Mouse (Mus musculus) hindbrain, embryonic 15.5 days (tissue): ENCODE results near the gene Zbtb20. TPM values are rescaled to one million over a fixed set of nuclear protein-coding genes. Genes with fewer than 3 reads are reported as not detected.
A peak's percentile ranks its signal among the peaks of the same experiment; 100 is the strongest.

Experiments
- ATAC-seq: fragments of 200-750 bp; cut with Nextera tagmentation; 2 replicates; pipeline ENCODE4 v1.8.0; 2017; ENCODE audit warnings: low read depth, moderate number of reproducible peaks, moderate TSS enrichment; ENCODE audit not compliant: low FRiP score
- H3K27ac ChIP-seq: fragments of 300-500 bp; sonication (generic); replicated peaks from 2 replicates; pipeline ENCODE4 v1.5.1; 2015; ENCODE audit warnings: mild to moderate bottlenecking, inconsistent platforms
- H3K27me3 ChIP-seq: fragments of 300-500 bp; sonication (generic); 2 replicates; pipeline ENCODE4 v1.6.1; 2015; ENCODE audit warnings: control low read depth, inconsistent platforms
- H3K36me3 ChIP-seq: fragments of 300-500 bp; sonication (generic); 2 replicates; pipeline ENCODE4 v1.6.1; 2015; ENCODE audit warnings: control low read depth, inconsistent platforms
- H3K4me1 ChIP-seq: fragments of 300-500 bp; sonication (generic); replicated peaks from 2 replicates; pipeline ENCODE4 v1.6.1; 2015; ENCODE audit warnings: control low read depth, inconsistent platforms
- H3K4me2 ChIP-seq: fragments of 300-500 bp; sonication (generic); 2 replicates; pipeline ENCODE4 v1.6.1; 2015; ENCODE audit warnings: moderate library complexity, mild to moderate bottlenecking, inconsistent platforms
- H3K4me3 ChIP-seq: fragments of 300-500 bp; sonication (generic); 2 replicates; pipeline ENCODE4 v1.5.1; 2015; ENCODE audit warnings: mild to moderate bottlenecking, inconsistent platforms
- H3K9ac ChIP-seq: fragments of 300-500 bp; sonication (generic); 2 replicates; pipeline ENCODE4 v1.6.1; 2015; ENCODE audit warnings: inconsistent platforms
- H3K9me3 ChIP-seq: fragments of 300-500 bp; sonication (generic); 2 replicates; pipeline ENCODE4 v1.6.1; 2016; ENCODE audit warnings: control low read depth, inconsistent platforms
- WGBS: fragments of 180-500 bp; shearing (Covaris S2); methylation state at CpG from one replicate; pipeline ENCODE4 v1.1.7; 2015; 5-methylcytosine and 5-hydroxymethylcytosine counted together
- polyA plus RNA-seq: library from polyadenylated mRNA; unstranded; fragments of >200 nt; fragmentation: Nextera tagmentation; extraction: Ambion mirVana; gene quantifications from 2 replicates; pipeline ENCODE4 v1.2.1, GENCODE M21; 2015

The Zbtb20 gene
- polyA plus RNA-seq, 1 experiment from 2014 or later = 60.9 TPM

DNA sequence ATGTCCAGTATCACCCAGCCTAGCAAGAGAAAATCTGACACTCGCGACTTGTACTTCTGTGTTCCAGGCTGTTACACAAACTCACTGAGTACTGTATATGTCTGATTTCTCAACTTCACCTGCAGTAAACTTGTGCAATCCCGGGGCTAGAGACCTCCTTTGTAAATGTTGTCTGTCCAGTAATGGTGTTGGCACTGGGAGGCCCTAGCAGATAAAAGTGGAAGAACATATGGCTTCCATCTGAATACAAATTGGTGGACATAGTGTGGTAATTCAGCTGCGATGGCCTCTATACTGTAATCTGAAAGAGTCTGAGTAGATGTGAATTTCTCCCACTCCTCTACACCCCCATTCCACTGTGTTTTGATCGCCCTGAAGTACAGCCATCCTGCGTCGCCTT, 359.6 kb downstream of the Zbtb20 start:
- Histone ChIP-seq H3K36me3 (no peaks in the 10 kb centered on the region), H3K27me3 (no peaks in the 10 kb centered on the region), H3K4me1 (0 out of 2 replicates have a peak, but pooled peaks cover 5% of the 10 kb centered on the region), H3K9ac (no peak overlapping the region), H3K9me3 (no peaks in the 10 kb centered on the region), H3K4me3 (no peak overlapping the region), H3K27ac (no peak overlapping the region), H3K4me2 (no peak overlapping the region)
- no peak for ATAC-seq
- 62% methylated on average over 7 of the region's 7 CpGs for WGBS

DNA sequence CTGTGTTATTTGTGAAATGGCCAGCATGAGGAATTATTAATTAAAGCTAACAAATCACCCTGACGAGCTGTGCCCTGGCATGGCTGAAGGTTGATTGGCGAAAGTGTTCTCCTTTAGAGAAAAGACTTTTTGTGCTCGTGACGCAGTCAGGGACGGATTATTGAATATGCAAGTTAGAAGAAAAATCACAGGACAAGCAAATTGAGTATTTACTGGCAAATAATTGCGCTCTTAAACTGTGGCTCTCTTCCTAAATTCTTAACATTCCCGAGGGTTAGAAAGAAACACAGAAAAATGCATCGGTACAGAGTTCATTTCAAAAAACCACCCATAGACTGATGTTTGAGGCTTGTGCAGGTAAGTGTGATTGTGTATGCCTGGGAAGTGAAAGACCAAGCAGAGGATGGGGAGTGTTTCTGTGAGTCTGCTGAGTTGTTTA, 360.1 kb downstream of the Zbtb20 start:
- no peaks in the 10 kb centered on the region for H3K9me3 ChIP-seq
- 58% methylated on average over 8 of the region's 8 CpGs for WGBS
- H3K27me3 ChIP-seq = no peaks in the 10 kb centered on the region
- H3K4me1 ChIP-seq = 0 out of 2 replicates have a peak, but pooled peaks cover 5% of the 10 kb centered on the region
- ATAC-seq = no peak
- no peak overlapping the region for H3K4me2 ChIP-seq
- no peak overlapping the region for H3K9ac ChIP-seq
- H3K36me3 ChIP-seq = no peaks in the 10 kb centered on the region
- H3K4me3 ChIP-seq = no peak overlapping the region
- H3K27ac ChIP-seq = 0 out of 2 replicates have a peak overlapping the region, but pooled peaks have one; percentile 15

GRCm38 (mm10) chr16:43237551-43237950, 361.9 kb downstream of the Zbtb20 start:
- no peak overlapping the region for H3K4me2 ChIP-seq
- no peaks in the 10 kb centered on the region for H3K36me3 ChIP-seq
- no peaks in the 10 kb centered on the region for H3K27me3 ChIP-seq
- no peak overlapping the region for H3K9ac ChIP-seq
- 84% methylated on average over 2 of the region's 2 CpGs for WGBS
- no peaks in the 10 kb centered on the region for H3K9me3 ChIP-seq
- no peak overlapping the region for H3K4me3 ChIP-seq
- 0 out of 2 replicates have a peak, but pooled peaks cover 5% of the 10 kb centered on the region for H3K4me1 ChIP-seq
- no peak for ATAC-seq
- H3K27ac ChIP-seq = no peak overlapping the region

GRCm38 (mm10) chr16:43247026-43247425, 371.3 kb downstream of the Zbtb20 start:
- WGBS = 72% methylated on average over 5 of the region's 5 CpGs
- no peak for ATAC-seq

GRCm38 (mm10) chr16:43253077-43253476, 377.4 kb downstream of the Zbtb20 start:
- WGBS = 46% methylated on average over 2 of the region's 2 CpGs
- no peaks in the 10 kb centered on the region for H3K9me3 ChIP-seq
- no peak overlapping the region for H3K9ac ChIP-seq
- ATAC-seq = no peak
- no peak overlapping the region for H3K4me2 ChIP-seq
- no peak overlapping the region for H3K27ac ChIP-seq
- no peaks in the 10 kb centered on the region for H3K36me3 ChIP-seq
- no peak overlapping the region for H3K4me3 ChIP-seq
- H3K27me3 ChIP-seq = no peaks in the 10 kb centered on the region
- H3K4me1 ChIP-seq = no peaks in the 10 kb centered on the region

More at GRCm38 (mm10) chr16:43247026-43247425, 371.3 kb downstream of the Zbtb20 start:
- H3K9ac ChIP-seq = no peak overlapping the region
- H3K4me2 ChIP-seq = no peak overlapping the region
- no peaks in the 10 kb centered on the region for H3K9me3 ChIP-seq
- no peaks in the 10 kb centered on the region for H3K27me3 ChIP-seq
- H3K27ac ChIP-seq = no peak overlapping the region
- no peaks in the 10 kb centered on the region for H3K4me1 ChIP-seq
- no peaks in the 10 kb centered on the region for H3K36me3 ChIP-seq
- no peak overlapping the region for H3K4me3 ChIP-seq

- H3K27me3 ChIP-seq = no peaks in the 10 kb centered on the region
- no peak overlapping the region for H3K4me3 ChIP-seq
- H3K4me2 ChIP-seq = no peak overlapping the region
- H3K9me3 ChIP-seq = no peaks in the 10 kb centered on the region
- no peaks in the 10 kb centered on the region for H3K4me1 ChIP-seq
- 91% methylated on average over 4 of the region's 4 CpGs for WGBS
- ATAC-seq = no peak
- H3K36me3 ChIP-seq = no peaks in the 10 kb centered on the region
- H3K9ac ChIP-seq = no peak overlapping the region
- H3K27ac ChIP-seq = no peak overlapping the region
Measured at GRCm38 (mm10) chr16:43253746-43254145, 378.1 kb downstream of the Zbtb20 start.

DNA sequence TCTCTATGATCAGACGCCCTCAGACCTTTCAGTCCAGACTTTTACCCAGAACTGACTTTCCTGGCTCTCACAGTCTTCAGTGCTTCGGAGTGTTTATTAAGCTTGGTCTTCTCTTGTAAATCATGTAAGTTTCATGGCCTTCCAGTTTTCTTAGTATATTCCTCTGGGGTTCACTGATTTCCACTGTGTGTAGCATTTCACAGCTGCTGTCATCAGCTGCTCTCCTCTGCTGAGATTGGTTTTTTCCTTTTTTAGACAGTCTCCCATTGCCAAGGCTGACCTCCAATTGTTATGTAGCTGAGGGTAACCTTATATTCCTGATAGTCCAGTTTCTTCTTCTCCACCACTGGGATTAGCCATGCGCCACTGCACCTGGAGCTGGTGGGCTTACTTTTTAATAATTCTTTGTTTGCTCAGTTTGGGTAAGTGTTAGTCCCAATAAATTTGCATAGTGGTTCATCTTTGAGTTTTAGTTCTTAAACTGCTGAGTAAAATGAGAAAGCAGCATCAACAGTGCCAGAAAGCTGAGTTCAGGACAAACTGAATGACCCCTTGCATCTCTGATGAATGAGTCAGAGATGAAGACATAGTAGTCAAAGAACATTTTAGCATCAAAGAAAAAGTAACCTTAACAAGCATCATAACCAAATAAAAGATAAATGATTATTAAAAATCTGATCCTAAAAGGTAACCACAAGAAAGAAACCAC, 380.7 kb downstream of the Zbtb20 start:
- WGBS = 93% methylated on average over 3 of the region's 3 CpGs
- Histone ChIP-seq H3K4me3 (no peak overlapping the region), H3K27ac (no peak overlapping the region), H3K9ac (no peak overlapping the region), H3K4me2 (no peak overlapping the region), H3K27me3 (no peaks in the 10 kb centered on the region), H3K9me3 (no peaks in the 10 kb centered on the region), H3K36me3 (no peaks in the 10 kb centered on the region), H3K4me1 (no peaks in the 10 kb centered on the region)
- ATAC-seq = no peak

DNA sequence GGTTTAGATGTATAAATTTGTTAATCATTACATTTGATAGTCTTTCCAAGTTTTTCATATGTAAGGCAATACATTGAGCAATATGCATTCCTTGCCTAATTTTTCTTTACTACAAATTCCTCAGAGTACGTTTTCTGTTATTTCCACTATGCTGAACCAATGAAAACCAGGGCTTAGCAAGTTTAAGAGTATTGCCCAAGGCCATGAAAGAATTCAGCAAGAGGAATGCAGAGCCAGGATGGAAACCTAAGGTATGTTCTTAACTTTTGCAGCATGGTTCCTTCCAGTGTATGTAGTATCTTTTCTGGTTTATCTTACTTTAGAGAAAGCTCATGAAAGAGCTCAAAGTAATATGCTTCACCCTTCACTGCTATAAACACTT, 381.2 kb downstream of the Zbtb20 start:
- no peak overlapping the region for H3K4me3 ChIP-seq
- WGBS = 85% methylated on average over 1 of the region's 1 CpGs
- no peak overlapping the region for H3K27ac ChIP-seq
- no peaks in the 10 kb centered on the region for H3K9me3 ChIP-seq
- no peak overlapping the region for H3K9ac ChIP-seq
- H3K4me2 ChIP-seq = no peak overlapping the region
- H3K36me3 ChIP-seq = no peaks in the 10 kb centered on the region
- ATAC-seq = no peak
- no peaks in the 10 kb centered on the region for H3K4me1 ChIP-seq
- H3K27me3 ChIP-seq = no peaks in the 10 kb centered on the region

GRCm38 (mm10) chr16:43259466-43259865, 383.8 kb downstream of the Zbtb20 start:
- Histone ChIP-seq H3K4me2 (no peak overlapping the region), H3K4me1 (no peaks in the 10 kb centered on the region), H3K27ac (no peak overlapping the region), H3K9ac (no peak overlapping the region), H3K27me3 (no peaks in the 10 kb centered on the region), H3K36me3 (no peaks in the 10 kb centered on the region), H3K4me3 (no peak overlapping the region), H3K9me3 (no peaks in the 10 kb centered on the region)
- no peak for ATAC-seq
- 68% methylated on average over 1 of the region's 1 CpGs for WGBS

- Histone ChIP-seq H3K4me2 (no peak overlapping the region), H3K9ac (no peak overlapping the region), H3K4me1 (no peaks in the 10 kb centered on the region), H3K9me3 (no peaks in the 10 kb centered on the region), H3K36me3 (no peaks in the 10 kb centered on the region), H3K27me3 (no peaks in the 10 kb centered on the region), H3K27ac (no peak overlapping the region), H3K4me3 (no peak overlapping the region)
- 83% methylated on average over 2 of the region's 2 CpGs for WGBS
- ATAC-seq = no peak
Measured at GRCm38 (mm10) chr16:43260862-43261261, 385.2 kb downstream of the Zbtb20 start.

DNA sequence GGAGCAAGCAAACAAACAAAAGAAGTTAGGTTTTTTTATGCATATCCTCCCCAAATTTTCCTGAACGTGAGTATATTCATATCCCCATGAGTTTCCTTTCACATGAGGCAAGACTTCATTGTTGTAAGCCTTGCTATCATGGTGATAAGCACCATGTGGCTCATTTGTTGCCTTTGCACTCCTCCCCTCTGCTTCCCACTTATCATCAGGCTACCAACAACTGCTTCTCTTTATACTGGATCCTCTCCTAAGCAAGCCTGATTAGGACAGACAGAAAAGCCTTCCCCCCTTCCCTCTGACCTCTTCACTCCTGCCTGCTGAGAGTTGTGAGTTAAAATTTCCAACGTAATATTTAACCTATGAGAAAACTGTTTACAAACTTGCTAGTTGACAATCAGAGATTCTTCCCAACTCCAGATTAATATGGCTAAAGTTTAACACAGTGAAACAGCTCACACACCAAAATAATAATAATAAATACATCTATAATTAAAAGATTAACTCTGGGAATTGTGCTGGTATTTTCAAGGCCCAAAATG, 398.4 kb downstream of the Zbtb20 start:
- WGBS = 44% methylated on average over 2 of the region's 2 CpGs
- no peak overlapping the region for H3K27ac ChIP-seq
- no peak for ATAC-seq
- H3K9ac ChIP-seq = no peak overlapping the region
- no peaks in the 10 kb centered on the region for H3K36me3 ChIP-seq
- no peak overlapping the region for H3K4me2 ChIP-seq
- H3K4me1 ChIP-seq = peaks cover 12% of the 10 kb centered on the region
- no peaks in the 10 kb centered on the region for H3K9me3 ChIP-seq
- no peaks in the 10 kb centered on the region for H3K27me3 ChIP-seq
- no peak overlapping the region for H3K4me3 ChIP-seq

GRCm38 (mm10) chr16:43276764-43277163, 401.1 kb downstream of the Zbtb20 start:
- no peak overlapping the region for H3K9ac ChIP-seq
- H3K27me3 ChIP-seq = no peaks in the 10 kb centered on the region
- H3K4me3 ChIP-seq = no peak overlapping the region
- 0 out of 2 replicates have a peak overlapping the region, but pooled peaks have one; percentile 52 for H3K27ac ChIP-seq
- WGBS = 64% methylated on average over 4 of the region's 4 CpGs
- H3K9me3 ChIP-seq = no peaks in the 10 kb centered on the region
- H3K4me2 ChIP-seq = no peak overlapping the region
- H3K4me1 ChIP-seq = peaks cover 12% of the 10 kb centered on the region
- no peaks in the 10 kb centered on the region for H3K36me3 ChIP-seq
- ATAC-seq = peak; percentile 38
